Mouse (Mus musculus): ENCODE results near the gene Pcp4l1. TPM values are rescaled to one million over a fixed set of nuclear protein-coding genes. Genes with fewer than 3 reads are reported as not detected.
A peak's percentile ranks its signal among the peaks of the same experiment; 100 is the strongest.

The Pcp4l1 gene
- polyA plus RNA-seq, 1 experiment from 2014 or later: 29.9 TPM

DNA sequence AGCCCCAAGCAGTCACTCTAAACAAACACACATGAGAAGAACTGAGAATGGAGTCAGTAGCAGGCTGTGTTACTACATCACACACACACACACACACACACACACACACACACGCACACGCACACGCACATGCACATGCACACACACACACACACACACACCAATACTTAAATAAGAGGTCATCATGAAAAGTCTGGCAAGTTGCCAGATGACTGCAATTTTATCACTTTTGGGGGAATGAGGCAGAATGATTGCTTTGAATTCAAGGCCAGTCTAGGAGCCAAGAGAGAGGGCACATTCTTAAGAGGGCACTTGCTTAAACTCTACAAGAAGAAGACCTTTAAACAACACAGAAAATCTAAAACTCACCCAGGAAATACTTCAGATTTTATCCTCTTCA lies 33.5 kb downstream of the Pcp4l1 start:
- ATAC-seq: no peak
- H3K36me3 ChIP-seq (ENCODE audit: control insufficient read depth, insufficient read depth): no peaks in the 10 kb centered on the region
- no peaks in the 10 kb centered on the region for H3K9me3 ChIP-seq (ENCODE audit: control insufficient read depth)
- no peak overlapping the region for H3K27ac ChIP-seq (ENCODE audit: low read depth, low read length)
- no peaks in the 10 kb centered on the region for H3K27me3 ChIP-seq (replicated peaks; ENCODE audit: control insufficient read depth, insufficient read depth, low read length)
- no peak overlapping the region for H3K4me3 ChIP-seq (ENCODE audit: low read depth, low read length)
- H3K4me1 ChIP-seq (replicated peaks; ENCODE audit: control insufficient read depth, insufficient read depth, low read length): no peaks in the 10 kb centered on the region
- no peak overlapping the region for H3K4me2 ChIP-seq (replicated peaks; ENCODE audit: low read depth)
- no peak overlapping the region for H3K9ac ChIP-seq (ENCODE audit: low read depth, low read length)
- TF ChIP-seq CTCF (IDR thresholded peaks at IDR 0.05; ENCODE audit: low read depth): no peak
- WGBS: 78% methylated on average over 3 of the region's 3 CpGs

GRCm38 (mm10) chr1:171159485-171159975 lies 36.5 kb downstream of the Pcp4l1 start:
- H3K9ac ChIP-seq (ENCODE audit: low read depth, low read length): no peak overlapping the region; the same call in 1 of the 2 replicates
- WGBS: 5% methylated on average over 15 of the region's 15 CpGs
- H3K36me3 ChIP-seq (ENCODE audit: control insufficient read depth, insufficient read depth): no peaks in the 10 kb centered on the region
- TF ChIP-seq CTCF (IDR thresholded peaks at IDR 0.05; ENCODE audit: low read depth): peak; percentile 72
- no peak overlapping the region for H3K27ac ChIP-seq (ENCODE audit: low read depth, low read length)
- peak; percentile 59 for ATAC-seq
- H3K4me1 ChIP-seq (replicated peaks; ENCODE audit: control insufficient read depth, insufficient read depth, low read length): no peaks in the 10 kb centered on the region
- no peaks in the 10 kb centered on the region for H3K9me3 ChIP-seq (ENCODE audit: control insufficient read depth)
- peak overlapping the region; percentile 9 for H3K4me3 ChIP-seq (ENCODE audit: low read depth, low read length)
- H3K27me3 ChIP-seq (replicated peaks; ENCODE audit: control insufficient read depth, insufficient read depth, low read length): no peaks in the 10 kb centered on the region
- peak overlapping the region; percentile 63 for H3K4me2 ChIP-seq (replicated peaks; ENCODE audit: low read depth)

DNA sequence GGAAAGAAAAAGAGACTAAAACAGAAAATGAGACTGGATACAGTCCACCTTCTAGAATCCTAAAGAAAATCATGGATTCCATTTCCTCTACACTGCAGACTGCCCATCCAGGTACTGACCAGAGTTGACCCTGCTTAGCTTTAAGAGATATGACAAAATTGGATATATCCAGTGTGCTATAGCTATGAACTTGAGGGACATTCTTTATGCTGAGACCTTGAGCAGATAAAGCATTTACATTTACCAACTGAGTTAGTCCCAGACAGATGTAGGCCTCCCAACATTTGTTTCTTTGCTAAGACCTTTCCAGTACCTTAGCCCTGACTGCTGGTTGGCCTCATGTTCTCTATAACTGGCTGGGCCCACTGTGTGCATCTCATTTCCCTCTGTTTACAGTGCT lies 38.1 kb downstream of the Pcp4l1 start:
- ATAC-seq: no peak
- Histone ChIP-seq H3K36me3 (ENCODE audit: control insufficient read depth, insufficient read depth) (no peaks in the 10 kb centered on the region), H3K9me3 (ENCODE audit: control insufficient read depth) (no peaks in the 10 kb centered on the region), H3K9ac (ENCODE audit: low read depth, low read length) (no peak overlapping the region), H3K27ac (ENCODE audit: low read depth, low read length) (no peak overlapping the region), H3K27me3 (replicated peaks; ENCODE audit: control insufficient read depth, insufficient read depth, low read length) (no peaks in the 10 kb centered on the region), H3K4me3 (ENCODE audit: low read depth, low read length) (no peak overlapping the region), H3K4me2 (replicated peaks; ENCODE audit: low read depth) (no peak overlapping the region), H3K4me1 (replicated peaks; ENCODE audit: control insufficient read depth, insufficient read depth, low read length) (no peaks in the 10 kb centered on the region)
- TF ChIP-seq CTCF (IDR thresholded peaks at IDR 0.05; ENCODE audit: low read depth): no peak

- H3K27me3 ChIP-seq (replicated peaks; ENCODE audit: control insufficient read depth, insufficient read depth, low read length): no peaks in the 10 kb centered on the region
- no peaks in the 10 kb centered on the region for H3K4me1 ChIP-seq (replicated peaks; ENCODE audit: control insufficient read depth, insufficient read depth, low read length)
- H3K4me3 ChIP-seq (ENCODE audit: low read depth, low read length): no peak overlapping the region
- H3K36me3 ChIP-seq (ENCODE audit: control insufficient read depth, insufficient read depth): no peaks in the 10 kb centered on the region
- no peak overlapping the region for H3K4me2 ChIP-seq (replicated peaks; ENCODE audit: low read depth)
- no peak for ATAC-seq
- H3K9me3 ChIP-seq (ENCODE audit: control insufficient read depth): no peaks in the 10 kb centered on the region
- no peak for TF ChIP-seq CTCF (IDR thresholded peaks at IDR 0.05; ENCODE audit: low read depth)
- no peak overlapping the region for H3K27ac ChIP-seq (ENCODE audit: low read depth, low read length)
- H3K9ac ChIP-seq (ENCODE audit: low read depth, low read length): no peak overlapping the region
- 72% methylated on average over 3 of the region's 3 CpGs for WGBS
These were observed 39.4 kb downstream of the Pcp4l1 start for GRCm38 (mm10) chr1:171156644-171157043.

DNA sequence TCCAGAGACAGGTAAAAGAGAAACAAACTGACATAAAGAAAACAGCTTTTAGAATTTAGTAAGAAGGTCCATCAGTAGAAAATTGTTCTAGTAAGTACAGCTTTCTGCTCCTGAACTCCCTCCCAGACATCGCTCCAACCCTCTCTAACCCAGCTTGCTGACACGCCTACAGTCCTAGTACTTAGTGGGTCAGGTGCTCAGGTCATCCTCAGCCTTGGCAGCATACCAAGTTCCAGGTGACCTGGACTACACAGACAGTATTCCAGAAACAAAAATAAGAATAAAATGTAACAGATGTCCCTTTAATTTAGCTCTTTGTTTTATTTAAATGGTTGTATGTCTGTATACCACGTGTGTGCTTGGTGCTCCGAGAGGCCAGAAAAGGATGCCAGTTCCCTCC lies 44.1 kb downstream of the Pcp4l1 start:
- Histone ChIP-seq H3K4me1 (replicated peaks; ENCODE audit: control insufficient read depth, insufficient read depth, low read length) (0 out of 2 replicates have a peak, but pooled peaks cover 4% of the 10 kb centered on the region), H3K9me3 (ENCODE audit: control insufficient read depth) (no peaks in the 10 kb centered on the region), H3K27ac (ENCODE audit: low read depth, low read length) (no peak overlapping the region), H3K4me3 (ENCODE audit: low read depth, low read length) (no peak overlapping the region), H3K36me3 (ENCODE audit: control insufficient read depth, insufficient read depth) (no peaks in the 10 kb centered on the region), H3K4me2 (replicated peaks; ENCODE audit: low read depth) (no peak overlapping the region), H3K27me3 (replicated peaks; ENCODE audit: control insufficient read depth, insufficient read depth, low read length) (no peaks in the 10 kb centered on the region), H3K9ac (ENCODE audit: low read depth, low read length) (no peak overlapping the region)
- WGBS: 74% methylated on average over 4 of the region's 4 CpGs
- TF ChIP-seq CTCF (IDR thresholded peaks at IDR 0.05; ENCODE audit: low read depth): no peak
- no peak for ATAC-seq

GRCm38 (mm10) chr1:171150838-171151391 lies 45.2 kb downstream of the Pcp4l1 start:
- Histone ChIP-seq H3K27me3 (replicated peaks; ENCODE audit: control insufficient read depth, insufficient read depth, low read length) (no peaks in the 10 kb centered on the region), H3K36me3 (ENCODE audit: control insufficient read depth, insufficient read depth) (0 out of 2 replicates have a peak, but pooled peaks cover 2% of the 10 kb centered on the region), H3K9ac (ENCODE audit: low read depth, low read length) (peak overlapping the region; percentile 88), H3K4me1 (replicated peaks; ENCODE audit: control insufficient read depth, insufficient read depth, low read length) (0 out of 2 replicates have a peak, but pooled peaks cover 4% of the 10 kb centered on the region), H3K27ac (ENCODE audit: low read depth, low read length) (no peak overlapping the region), H3K4me2 (replicated peaks; ENCODE audit: low read depth) (peak overlapping the region; percentile 78), H3K4me3 (ENCODE audit: low read depth, low read length) (peak overlapping the region; percentile 84), H3K9me3 (ENCODE audit: control insufficient read depth) (no peaks in the 10 kb centered on the region)
- no peak for TF ChIP-seq CTCF (IDR thresholded peaks at IDR 0.05; ENCODE audit: low read depth)
- no peak for ATAC-seq
- 9% methylated on average over 18 of the region's 18 CpGs for WGBS
